Mouse (Mus musculus) ES-E14 (cell line): ENCODE measurements around the gene Slc16a10. TPM values are rescaled to one million over a fixed set of nuclear protein-coding genes. Genes with fewer than 3 reads are reported as not detected.

Experiments used
- DNase-seq: peaks from one replicate; pipeline ENCODE4 v3.0.0-alpha.2; 2013; ENCODE audit warnings: low read depth, low spot score
- H3K27ac ChIP-seq: 2 replicates; pipeline ENCODE4 v1.5.1; 2012; ENCODE audit warnings: low read depth, mild to moderate bottlenecking, low read length, moderate library complexity, mixed read lengths; ENCODE audit not compliant: poor library complexity, insufficient read depth, severe bottlenecking
- H3K36me3 ChIP-seq: 2 replicates; pipeline ENCODE4 v1.6.1; 2012; ENCODE audit warnings: mild to moderate bottlenecking, low read length, moderate library complexity, mixed read lengths; ENCODE audit not compliant: control insufficient read depth, poor library complexity, insufficient read depth, severe bottlenecking
- H3K4me1 ChIP-seq, 2 experiments: fragments of 150-350 bp in 1 of 2; sonication (generic) in 1 of 2; 2 replicates each; pipeline ENCODE4 v1.6.1; 2012; ENCODE audit warnings: low read length in 2 of 2, mild to moderate bottlenecking in 1 of 2, mixed read lengths in 1 of 2; ENCODE audit not compliant: control insufficient read depth in 2 of 2, insufficient read depth in 2 of 2, poor library complexity in 1 of 2
- H3K4me3 ChIP-seq, 2 experiments: fragments of 150-350 bp in 1 of 2; sonication (generic) in 1 of 2; 2 replicates each; pipeline ENCODE4 v1.5.1; 2012; ENCODE audit warnings: low read length in 2 of 2, low read depth in 1 of 2, mild to moderate bottlenecking in 1 of 2, mixed read lengths in 1 of 2; ENCODE audit not compliant: insufficient read depth in 1 of 2, poor library complexity in 1 of 2, severe bottlenecking in 1 of 2
- H3K9ac ChIP-seq: 2 replicates; pipeline ENCODE4 v1.6.1; 2012; ENCODE audit warnings: low read depth, mild to moderate bottlenecking, low read length, mixed read lengths; ENCODE audit not compliant: poor library complexity, insufficient read depth, severe bottlenecking
- H3K9me3 ChIP-seq: fragments of 150-350 bp; sonication (generic); 2 replicates; pipeline ENCODE4 v1.6.1; 2012; ENCODE audit warnings: low read depth, mild to moderate bottlenecking, low read length; ENCODE audit not compliant: control insufficient read depth, insufficient read depth
- CHD2 ChIP-seq: IDR thresholded peaks from 2 replicates; pipeline ENCODE4 v1.6.1; 2014; ENCODE audit warnings: mild to moderate bottlenecking, low read depth, low read length, inconsistent platforms
- HCFC1 ChIP-seq: IDR thresholded peaks from 2 replicates; pipeline ENCODE4 v1.6.1; 2012; ENCODE audit warnings: low read length, inconsistent platforms, borderline replicate concordance; ENCODE audit not compliant: insufficient read depth
- MAFK ChIP-seq: IDR thresholded peaks from 2 replicates; pipeline ENCODE4 v1.6.1; 2014; ENCODE audit warnings: mild to moderate bottlenecking, low read depth, low read length, inconsistent platforms; ENCODE audit not compliant: insufficient read depth
- ZC3H11A ChIP-seq: IDR thresholded peaks from 2 replicates; pipeline ENCODE4 v1.6.1; 2012; ENCODE audit warnings: low read depth, mild to moderate bottlenecking, inconsistent platforms, low read length, borderline replicate concordance
- ZNF384 ChIP-seq: IDR thresholded peaks from 2 replicates; pipeline ENCODE4 v1.6.1; 2012; ENCODE audit warnings: low read depth, low read length, inconsistent platforms
- in situ Hi-C, 2 experiments: fragments of 600-800 bp; cut with MboI; formaldehyde crosslinking; loops; one replicate each; pipeline ENCODE4 v1.15.1; 2025; ENCODE audit warnings: low sequenced_read_pairs in 2 of 2, inconsistent platforms in 1 of 2; ENCODE audit not compliant: unreplicated experiment in 2 of 2
- total RNA-seq: library from RNA; depleted of rRNA; stranded (reverse); fragments of 300-350 nt; gene quantifications from 2 replicates; pipeline ENCODE4 v1.2.3, GENCODE M21; 2012; rRNA removed

Slc16a10 gene
- total RNA-seq, 1 experiment, result 6.2 TPM

GRCm38 (mm10) chr10:39991155-39991554 lies 150.9 kb downstream of the Slc16a10 start:
- Histone ChIP-seq H3K36me3 (no peaks in the 10 kb centered on the region), H3K27ac (no peak overlapping the region), H3K9me3 (no peaks in the 10 kb centered on the region), H3K4me3 (no peak overlapping the region), H3K9ac (no peak overlapping the region), H3K4me1 (no peaks in the 10 kb centered on the region)
- TF ChIP-seq MAFK (no peak), ZNF384 (no peak), CHD2 (no peak), ZC3H11A (no peak), HCFC1 (no peak)
- no peak for DNase-seq
- in situ Hi-C loops, result no loop called here

GRCm38 (mm10) chr10:39986466-39986865 lies 155.6 kb downstream of the Slc16a10 start, which contains the start of gene Mfsd4b5:
Gene Mfsd4b5 (minus strand): TSS chr10:39986646.
- no peak within 1 kb of the TSS for H3K4me3 ChIP-seq
- no peaks in the 10 kb centered on the region for H3K36me3 ChIP-seq
- H3K9ac ChIP-seq, result no peak within 1 kb of the TSS
- TF ChIP-seq ZNF384 (no peak), HCFC1 (no peak), ZC3H11A (no peak), MAFK (no peak), CHD2 (no peak)
- no peaks in the 10 kb centered on the region for H3K4me1 ChIP-seq
- H3K9me3 ChIP-seq, result no peaks in the 10 kb centered on the region
- H3K27ac ChIP-seq, result no peak within 1 kb of the TSS
- no peak for DNase-seq
- in situ Hi-C loops, result no loop called here

Other genes with a start within 250 kb of the Slc16a10 start
- gene Mfsd4b4, start 243.0 kb downstream of the Slc16a10 start, total RNA-seq, result 4.7 and 6.7 TPM in 2 replicates
- not detected in 2 replicates for gene Mfsd4b2, start 215.3 kb downstream of the Slc16a10 start, total RNA-seq
- 0.18 and 0.26 TPM in 2 replicates for gene Mfsd4b3, start 182.1 kb downstream of the Slc16a10 start, total RNA-seq
- 0.16 and 0.18 TPM in 2 replicates for gene Mfsd4b5, start 155.6 kb downstream of the Slc16a10 start, total RNA-seq
- gene Mfsd4b1, start 117.0 kb downstream of the Slc16a10 start, total RNA-seq, result 0.09 TPM in 1 of 2 replicates, not detected in the other
- gene Rpf2, start 104.8 kb upstream of the Slc16a10 start, total RNA-seq, result 65.4 and 78.8 TPM in 2 replicates
- 34.9 and 55.5 TPM in 2 replicates for gene Gtf3c6, start 115.8 kb upstream of the Slc16a10 start, total RNA-seq
- gene Amd1, start 159.9 kb upstream of the Slc16a10 start, total RNA-seq, result 108 and 126 TPM in 2 replicates
- gene Cdk19, start 197.3 kb upstream of the Slc16a10 start, total RNA-seq, result 6.4 and 6.5 TPM in 2 replicates